Mouse (Mus musculus) heart, embryonic 11.5 days (tissue): Measurements from ENCODE around the gene Crlf1. TPM values are rescaled to one million over a fixed set of nuclear protein-coding genes. Genes with fewer than 3 reads are reported as not detected.

Experiments
- ATAC-seq: fragments of 200-750 bp; cut with Nextera tagmentation; replicated peaks from 2 replicates; pipeline ENCODE4 v1.8.0; 2017; ENCODE audit warnings: moderate library complexity; ENCODE audit not compliant: insufficient number of reproducible peaks, low FRiP score, low TSS enrichment
- H3K27ac ChIP-seq: fragments of 300-500 bp; sonication (generic); 2 replicates; pipeline ENCODE4 v1.5.1; 2014; ENCODE audit warnings: mild to moderate bottlenecking, low read depth, low read length
- H3K27me3 ChIP-seq: fragments of 300-500 bp; sonication (generic); 2 replicates; pipeline ENCODE4 v1.6.1; 2014; ENCODE audit warnings: mild to moderate bottlenecking, low read length, mixed read lengths; ENCODE audit not compliant: control insufficient read depth, insufficient read depth
- H3K36me3 ChIP-seq: fragments of 300-500 bp; sonication (generic); 2 replicates; pipeline ENCODE4 v1.6.1; 2014; ENCODE audit warnings: mild to moderate bottlenecking, low read length, moderate library complexity, mixed read lengths; ENCODE audit not compliant: control insufficient read depth, insufficient read depth
- H3K4me1 ChIP-seq: fragments of 300-500 bp; sonication (generic); 2 replicates; pipeline ENCODE4 v1.6.1; 2014; ENCODE audit warnings: low read length; ENCODE audit not compliant: control insufficient read depth, insufficient read depth
- H3K4me2 ChIP-seq: fragments of 300-500 bp; sonication (generic); 2 replicates; pipeline ENCODE4 v1.6.1; 2014; ENCODE audit warnings: mild to moderate bottlenecking, moderate library complexity
- H3K4me3 ChIP-seq: fragments of 300-500 bp; sonication (generic); 2 replicates; pipeline ENCODE4 v1.5.1; 2014; ENCODE audit warnings: low read depth, low read length
- H3K9ac ChIP-seq: fragments of 300-500 bp; sonication (generic); 2 replicates; pipeline ENCODE4 v1.6.1; 2014; ENCODE audit warnings: mild to moderate bottlenecking, low read depth, low read length, moderate library complexity
- H3K9me3 ChIP-seq: fragments of 300-500 bp; sonication (generic); replicated peaks from 2 replicates; pipeline ENCODE4 v1.6.1; 2016; ENCODE audit warnings: low read length; ENCODE audit not compliant: control insufficient read depth
- WGBS: fragments of 180-500 bp; shearing (Covaris S2); extraction: QIAGEN DNeasy Blood & Tissue Kit; methylation state at CpG from one replicate; pipeline ENCODE4 v1.1.7; 2014; ENCODE audit not compliant: insufficient replicate concordance; 5-methylcytosine and 5-hydroxymethylcytosine counted together
- polyA plus RNA-seq: library from polyadenylated mRNA; unstranded; fragments of >200 nt; fragmentation: Nextera tagmentation; extraction: Ambion mirVana; gene quantifications from 2 replicates; pipeline ENCODE4 v1.2.1, GENCODE M21; 2014

Crlf1 gene
- polyA plus RNA-seq, 1 experiment from 2014 or later, result 0.80 TPM

- WGBS, result 0% methylated on average over 53 of the region's 53 CpGs
Observed at GRCm38 (mm10) chr8:70476333-70477268, 16.4 kb upstream of the Crlf1 start, which contains the start of gene Klhl26. Klhl26 (minus strand) TSS chr8:70476968.

GRCm38 (mm10) chr8:70477269-70477982 lies 15.5 kb upstream of the Crlf1 start:
- Histone ChIP-seq H3K9ac (no peak overlapping the region), H3K36me3 (no peaks in the 10 kb centered on the region), H3K4me3 (peak overlapping the region; percentile 85), H3K9me3 (no peaks in the 10 kb centered on the region), H3K27ac (peak overlapping the region; percentile 12; the same call in 1 of the 2 replicates), H3K27me3 (peaks cover 21% of the 10 kb centered on the region; the same call in 1 of the 2 replicates), H3K4me1 (peaks cover 9% of the 10 kb centered on the region), H3K4me2 (peak overlapping the region; percentile 93)
- WGBS, result 2% methylated on average over 21 of the region's 21 CpGs
- peak; percentile 51 for ATAC-seq

More at GRCm38 (mm10) chr8:70476333-70477268, 16.4 kb upstream of the Crlf1 start, which contains the start of gene Klhl26:
- peaks cover 15% of the 10 kb centered on the region; the same call in 1 of the 2 replicates for H3K27me3 ChIP-seq
- H3K36me3 ChIP-seq, result no peaks in the 10 kb centered on the region
- peak within 1 kb of the TSS; percentile 68 for H3K27ac ChIP-seq
- ATAC-seq, result peak; percentile 89
- H3K4me1 ChIP-seq, result peaks cover 9% of the 10 kb centered on the region
- H3K4me3 ChIP-seq, result peak within 1 kb of the TSS; percentile 85
- peak within 1 kb of the TSS; percentile 94 for H3K9ac ChIP-seq
- no peaks in the 10 kb centered on the region for H3K9me3 ChIP-seq
- H3K4me2 ChIP-seq, result peak within 1 kb of the TSS; percentile 93

- ATAC-seq, result no peak
- Histone ChIP-seq H3K9ac (no peak overlapping the region), H3K4me3 (no peak overlapping the region), H3K4me2 (no peak overlapping the region), H3K27ac (no peak overlapping the region), H3K9me3 (no peaks in the 10 kb centered on the region), H3K4me1 (peaks cover 4% of the 10 kb centered on the region), H3K27me3 (peaks cover 62% of the 10 kb centered on the region), H3K36me3 (no peaks in the 10 kb centered on the region)
- 61% methylated on average over 3 of the region's 3 CpGs for WGBS
Observed at GRCm38 (mm10) chr8:70481908-70482307, 11.1 kb upstream of the Crlf1 start.

GRCm38 (mm10) chr8:70482943-70483342 lies 10.0 kb upstream of the Crlf1 start:
- WGBS, result 37% methylated on average over 2 of the region's 2 CpGs
- Histone ChIP-seq H3K36me3 (no peaks in the 10 kb centered on the region), H3K4me1 (peaks cover 4% of the 10 kb centered on the region), H3K27me3 (peaks cover 70% of the 10 kb centered on the region), H3K4me2 (no peak overlapping the region), H3K9ac (no peak overlapping the region), H3K27ac (no peak overlapping the region), H3K9me3 (no peaks in the 10 kb centered on the region), H3K4me3 (no peak overlapping the region)
- ATAC-seq, result no peak

- Histone ChIP-seq H3K9ac (no peak overlapping the region), H3K27ac (no peak overlapping the region), H3K4me3 (no peak overlapping the region), H3K4me2 (no peak overlapping the region), H3K9me3 (no peaks in the 10 kb centered on the region), H3K36me3 (no peaks in the 10 kb centered on the region), H3K4me1 (peaks cover 29% of the 10 kb centered on the region), H3K27me3 (peaks cover 89% of the 10 kb centered on the region)
- 30% methylated on average over 7 of the region's 7 CpGs for WGBS
- no peak for ATAC-seq
Observed at GRCm38 (mm10) chr8:70486191-70486681, 6.7 kb upstream of the Crlf1 start.

GRCm38 (mm10) chr8:70486941-70487520 lies 5.9 kb upstream of the Crlf1 start, which contains the start of gene Tmem59l:
Tmem59l (minus strand) TSS chr8:70487358.
- no peaks in the 10 kb centered on the region for H3K36me3 ChIP-seq
- H3K27me3 ChIP-seq, result peaks cover 94% of the 10 kb centered on the region
- H3K4me1 ChIP-seq, result peaks cover 29% of the 10 kb centered on the region
- H3K4me3 ChIP-seq, result peak within 1 kb of the TSS; percentile 46
- no peak for ATAC-seq
- H3K9ac ChIP-seq, result peak within 1 kb of the TSS; percentile 46; the same call in 1 of the 2 replicates
- no peak within 1 kb of the TSS for H3K27ac ChIP-seq
- no peaks in the 10 kb centered on the region for H3K9me3 ChIP-seq
- peak within 1 kb of the TSS; percentile 70 for H3K4me2 ChIP-seq
- 5% methylated on average over 33 of the region's 33 CpGs for WGBS

GRCm38 (mm10) chr8:70487993-70488796 lies 4.8 kb upstream of the Crlf1 start:
- H3K4me1 ChIP-seq, result peaks cover 36% of the 10 kb centered on the region
- H3K36me3 ChIP-seq, result no peaks in the 10 kb centered on the region
- peak overlapping the region; percentile 46 for H3K4me3 ChIP-seq
- peaks cover 98% of the 10 kb centered on the region for H3K27me3 ChIP-seq
- H3K27ac ChIP-seq, result no peak overlapping the region
- peak overlapping the region; percentile 46; the same call in 1 of the 2 replicates for H3K9ac ChIP-seq
- no peaks in the 10 kb centered on the region for H3K9me3 ChIP-seq
- ATAC-seq, result 0 out of 2 replicates have a peak, but pooled peaks have one; percentile 33
- peak overlapping the region; percentile 70 for H3K4me2 ChIP-seq
- WGBS, result 3% methylated on average over 55 of the region's 55 CpGs
